Mouse (Mus musculus): ENCODE results near the gene Tcea2. TPM values are rescaled to one million over a fixed set of nuclear protein-coding genes. Genes with fewer than 3 reads are reported as not detected.

The Tcea2 gene
- total RNA-seq, 2 experiments from 2014 or later, result 51.2 to 59.4 TPM

GRCm38 (mm10) chr2:181706668-181707067 lies 26.6 kb downstream of the Tcea2 start:
- no peak for DNase-seq (ENCODE audit: low spot score in 2 of 2)

GRCm38 (mm10) chr2:181713749-181714148 lies 33.6 kb downstream of the Tcea2 start:
- DNase-seq (ENCODE audit: low spot score in 2 of 2), result peak; percentile 49 to 55

GRCm38 (mm10) chr2:181714903-181715326 lies 34.8 kb downstream of the Tcea2 start, which contains the start of gene Oprl1:
Oprl1 (plus strand) TSS chr2:181715016.
- DNase-seq (ENCODE audit: low spot score in 2 of 2), result peak; percentile 53 to 58

GRCm38 (mm10) chr2:181715382-181715781 lies 35.3 kb downstream of the Tcea2 start:
- no peak for DNase-seq (ENCODE audit: low spot score in 2 of 2)

GRCm38 (mm10) chr2:181716991-181717390 lies 36.9 kb downstream of the Tcea2 start:
- no peak for DNase-seq (ENCODE audit: low spot score in 2 of 2)

GRCm38 (mm10) chr2:181720061-181720460 lies 40.0 kb downstream of the Tcea2 start:
- no peak for DNase-seq (ENCODE audit: low spot score in 2 of 2)

GRCm38 (mm10) chr2:181721200-181721599 lies 41.1 kb downstream of the Tcea2 start:
- no peak for DNase-seq (ENCODE audit: low spot score in 2 of 2)

GRCm38 (mm10) chr2:181722213-181722612 lies 42.1 kb downstream of the Tcea2 start:
- no peak for DNase-seq (ENCODE audit: low spot score in 2 of 2)

GRCm38 (mm10) chr2:181727659-181728262 lies 47.7 kb downstream of the Tcea2 start:
- no peak for DNase-seq (ENCODE audit: low spot score in 2 of 2)

GRCm38 (mm10) chr2:181730051-181730450 lies 49.9 kb downstream of the Tcea2 start:
- no peak for DNase-seq (ENCODE audit: low spot score in 2 of 2)

Other genes starting within 250 kb of the Tcea2 start
- gene Zbtb46, start 220.9 kb upstream of the Tcea2 start, total RNA-seq (2021), result 10 to 100 TPM; 11.2 to 14.0 TPM
- gene Abhd16b, start 187.1 kb upstream of the Tcea2 start, total RNA-seq (2021), result not detected
- 10 to 100 TPM; 74.8 to 76.4 TPM for gene Tpd52l2, start 183.2 kb upstream of the Tcea2 start, total RNA-seq (2021)
- gene Dnajc5, start 159.8 kb upstream of the Tcea2 start, total RNA-seq (2021), result 100 to 1,000 TPM; 271 to 275 TPM
- gene Uckl1, start 95.4 kb upstream of the Tcea2 start, total RNA-seq (2021), result 10 to 100 TPM; 52.0 to 53.1 TPM
- gene Prpf6, start 88.4 kb upstream of the Tcea2 start, total RNA-seq (2021), result 10 to 100 TPM; 51.2 to 55.5 TPM
- 100 to 1,000 TPM; 108 to 116 TPM for gene Zfp512b, start 87.5 kb upstream of the Tcea2 start, total RNA-seq (2021)
- gene Samd10, start 81.1 kb upstream of the Tcea2 start, total RNA-seq (2021), result 10 to 100 TPM; 14.6 to 19.5 TPM
- gene Gm29797, start 23.3 kb upstream of the Tcea2 start, total RNA-seq (2021), result not detected
- 10 to 100 TPM; 14.4 to 15.6 TPM for gene Sox18, start 8.7 kb upstream of the Tcea2 start, total RNA-seq (2021)
- 10 to 100 TPM; 41.5 to 44.4 TPM for gene Rgs19, start 13.7 kb downstream of the Tcea2 start, total RNA-seq (2021)
- not detected for gene Lkaaear1, start 18.1 kb downstream of the Tcea2 start, total RNA-seq (2021)
- 10 to 100 TPM; 52.9 to 54.1 TPM for gene Oprl1, start 34.7 kb downstream of the Tcea2 start, total RNA-seq (2021)
- gene Myt1, start 83.0 kb downstream of the Tcea2 start, total RNA-seq (2021), result 10 to 100 TPM; 39.5 to 42.7 TPM
- gene Pcmtd2, start 157.5 kb downstream of the Tcea2 start, total RNA-seq (2021), result 10 to 100 TPM; 66.9 to 73.3 TPM
- gene Polr3k, start 184.0 kb downstream of the Tcea2 start, total RNA-seq (2021), result 10 to 100 TPM; 29.6 to 33.9 TPM